Mouse (Mus musculus) kidney, embryonic 14.5 days (tissue): ENCODE data around the gene Kif2c. TPM values are rescaled to one million over a fixed set of nuclear protein-coding genes. Genes with fewer than 3 reads are reported as not detected.

Experiments used
- ATAC-seq: fragments of 200-750 bp; cut with Nextera tagmentation; 2 replicates; pipeline ENCODE4 v1.8.0; 2017; ENCODE audit warnings: moderate number of reproducible peaks, mild to moderate bottlenecking, moderate TSS enrichment, moderate library complexity; ENCODE audit not compliant: low FRiP score, low TSS enrichment
- H3K27ac ChIP-seq: fragments of 300-500 bp; sonication (generic); 2 replicates; pipeline ENCODE4 v1.5.1; 2014; ENCODE audit warnings: low read depth, mild to moderate bottlenecking, low read length, moderate library complexity, mixed read lengths
- H3K27me3 ChIP-seq: fragments of 300-500 bp; sonication (generic); 2 replicates; pipeline ENCODE4 v1.6.1; 2014; ENCODE audit warnings: mild to moderate bottlenecking, low read length; ENCODE audit not compliant: control insufficient read depth, insufficient read depth
- H3K36me3 ChIP-seq: fragments of 300-500 bp; sonication (generic); 2 replicates; pipeline ENCODE4 v1.6.1; 2014; ENCODE audit warnings: low read length, mixed read lengths; ENCODE audit not compliant: control insufficient read depth, insufficient read depth
- H3K4me1 ChIP-seq: fragments of 300-500 bp; sonication (generic); 2 replicates; pipeline ENCODE4 v1.6.1; 2014; ENCODE audit warnings: low read length, mixed read lengths; ENCODE audit not compliant: control insufficient read depth, insufficient read depth
- H3K4me2 ChIP-seq: fragments of 300-500 bp; sonication (generic); replicated peaks from 2 replicates; pipeline ENCODE4 v1.6.1; 2014; ENCODE audit warnings: low read depth, mild to moderate bottlenecking, low read length
- H3K4me3 ChIP-seq: fragments of 300-500 bp; sonication (generic); 2 replicates; pipeline ENCODE4 v1.5.1; 2014; ENCODE audit warnings: mild to moderate bottlenecking, low read length
- H3K9ac ChIP-seq: fragments of 300-500 bp; sonication (generic); 2 replicates; pipeline ENCODE4 v1.6.1; 2014; ENCODE audit warnings: low read depth, mild to moderate bottlenecking, low read length, moderate library complexity
- H3K9me3 ChIP-seq: fragments of 300-500 bp; sonication (generic); 2 replicates; pipeline ENCODE4 v1.6.1; 2016; ENCODE audit warnings: low read length; ENCODE audit not compliant: control insufficient read depth
- WGBS: fragments of 180-500 bp; shearing (Covaris S2); extraction: QIAGEN DNeasy Blood & Tissue Kit; methylation state at CpG from one replicate; pipeline ENCODE4 v1.1.7; 2014; 5-methylcytosine and 5-hydroxymethylcytosine counted together
- polyA plus RNA-seq: library from polyadenylated mRNA; unstranded; fragments of >200 nt; fragmentation: Nextera tagmentation; extraction: Ambion mirVana; gene quantifications from 2 replicates; pipeline ENCODE4 v1.2.1, GENCODE M21; 2014

Kif2c gene
- polyA plus RNA-seq, 1 experiment from 2014 or later: 74.6 TPM

- WGBS: under 1% methylated on average over 52 of the region's 52 CpGs
- Histone ChIP-seq H3K9me3 (no peaks in the 10 kb centered on the region), H3K27me3 (no peaks in the 10 kb centered on the region), H3K9ac (peak within 1 kb of the TSS; percentile 98), H3K27ac (peak within 1 kb of the TSS; percentile 96), H3K4me1 (peaks cover 18% of the 10 kb centered on the region; the same call in 1 of the 2 replicates), H3K4me2 (peak within 1 kb of the TSS; percentile 60), H3K4me3 (peak within 1 kb of the TSS; percentile 92), H3K36me3 (peaks cover 58% of the 10 kb centered on the region)
- ATAC-seq: peak; percentile 94
Observed at GRCm38 (mm10) chr4:117155792-117156355, 26.6 kb downstream of the Kif2c start, which contains the start of gene Rps8. TSS of gene Rps8 (minus strand) at chr4:117156243.

GRCm38 (mm10) chr4:117155020-117155791, 27.2 kb downstream of the Kif2c start:
- H3K9ac ChIP-seq: peak overlapping the region; percentile 98
- peaks cover 58% of the 10 kb centered on the region for H3K36me3 ChIP-seq
- peak overlapping the region; percentile 92 for H3K4me3 ChIP-seq
- WGBS: 1% methylated on average over 44 of the region's 44 CpGs
- peak overlapping the region; percentile 96 for H3K27ac ChIP-seq
- no peaks in the 10 kb centered on the region for H3K9me3 ChIP-seq
- peaks cover 18% of the 10 kb centered on the region; the same call in 1 of the 2 replicates for H3K4me1 ChIP-seq
- H3K27me3 ChIP-seq: no peaks in the 10 kb centered on the region
- ATAC-seq: no peak
- peak overlapping the region; percentile 60 for H3K4me2 ChIP-seq

GRCm38 (mm10) chr4:117152714-117153113, 29.7 kb downstream of the Kif2c start:
- no peak overlapping the region for H3K9ac ChIP-seq

GRCm38 (mm10) chr4:117151416-117151815, 31.0 kb downstream of the Kif2c start:
- ATAC-seq: no peak
- Histone ChIP-seq H3K27me3 (no peaks in the 10 kb centered on the region), H3K4me2 (no peak overlapping the region), H3K27ac (no peak overlapping the region), H3K4me1 (peaks cover 18% of the 10 kb centered on the region; the same call in 1 of the 2 replicates), H3K36me3 (peaks cover 55% of the 10 kb centered on the region), H3K4me3 (no peak overlapping the region), H3K9me3 (no peaks in the 10 kb centered on the region), H3K9ac (no peak overlapping the region)
- 62% methylated on average over 1 of the region's 1 CpGs for WGBS

More at GRCm38 (mm10) chr4:117152714-117153113, 29.7 kb downstream of the Kif2c start:
- H3K9me3 ChIP-seq: no peaks in the 10 kb centered on the region
- peaks cover 18% of the 10 kb centered on the region; the same call in 1 of the 2 replicates for H3K4me1 ChIP-seq
- no peaks in the 10 kb centered on the region for H3K27me3 ChIP-seq
- no peak for ATAC-seq
- H3K4me3 ChIP-seq: no peak overlapping the region
- 86% methylated on average over 5 of the region's 5 CpGs for WGBS
- no peak overlapping the region; the same call in 1 of the 2 replicates for H3K4me2 ChIP-seq
- H3K27ac ChIP-seq: 0 out of 2 replicates have a peak overlapping the region, but pooled peaks have one; percentile 24
- peaks cover 55% of the 10 kb centered on the region for H3K36me3 ChIP-seq

GRCm38 (mm10) chr4:117150212-117150733, 32.2 kb downstream of the Kif2c start:
- H3K36me3 ChIP-seq: peaks cover 55% of the 10 kb centered on the region
- H3K27me3 ChIP-seq: no peaks in the 10 kb centered on the region
- no peak overlapping the region for H3K27ac ChIP-seq
- peaks cover 18% of the 10 kb centered on the region; the same call in 1 of the 2 replicates for H3K4me1 ChIP-seq
- no peak overlapping the region for H3K4me3 ChIP-seq
- no peak overlapping the region for H3K9ac ChIP-seq
- H3K9me3 ChIP-seq: no peaks in the 10 kb centered on the region
- 93% methylated on average over 6 of the region's 6 CpGs for WGBS
- ATAC-seq: no peak
- H3K4me2 ChIP-seq: no peak overlapping the region

GRCm38 (mm10) chr4:117149291-117150211, 32.9 kb downstream of the Kif2c start:
- no peaks in the 10 kb centered on the region for H3K9me3 ChIP-seq
- H3K4me2 ChIP-seq: no peak overlapping the region
- 79% methylated on average over 6 of the region's 6 CpGs for WGBS
- H3K4me1 ChIP-seq: peaks cover 17% of the 10 kb centered on the region; the same call in 1 of the 2 replicates
- peaks cover 53% of the 10 kb centered on the region for H3K36me3 ChIP-seq
- no peak for ATAC-seq
- no peak overlapping the region for H3K4me3 ChIP-seq
- H3K9ac ChIP-seq: no peak overlapping the region
- H3K27me3 ChIP-seq: no peaks in the 10 kb centered on the region
- no peak overlapping the region for H3K27ac ChIP-seq

GRCm38 (mm10) chr4:117148815-117149214, 33.6 kb downstream of the Kif2c start:
- no peak overlapping the region for H3K4me2 ChIP-seq
- H3K4me3 ChIP-seq: no peak overlapping the region
- 73% methylated on average over 24 of the region's 24 CpGs for WGBS
- H3K9ac ChIP-seq: no peak overlapping the region
- no peak for ATAC-seq
- H3K9me3 ChIP-seq: no peaks in the 10 kb centered on the region
- H3K4me1 ChIP-seq: peaks cover 13% of the 10 kb centered on the region; the same call in 1 of the 2 replicates
- H3K36me3 ChIP-seq: peaks cover 46% of the 10 kb centered on the region
- H3K27ac ChIP-seq: no peak overlapping the region
- no peaks in the 10 kb centered on the region for H3K27me3 ChIP-seq

- no peak overlapping the region for H3K27ac ChIP-seq
- WGBS: 71% methylated on average over 18 of the region's 18 CpGs
Observed at GRCm38 (mm10) chr4:117148047-117148713, 34.3 kb downstream of the Kif2c start.

More at GRCm38 (mm10) chr4:117148047-117148713, 34.3 kb downstream of the Kif2c start:
- no peaks in the 10 kb centered on the region for H3K9me3 ChIP-seq
- H3K27me3 ChIP-seq: no peaks in the 10 kb centered on the region
- no peak overlapping the region for H3K4me2 ChIP-seq
- H3K4me1 ChIP-seq: peaks cover 9% of the 10 kb centered on the region; the same call in 1 of the 2 replicates
- H3K9ac ChIP-seq: no peak overlapping the region
- H3K36me3 ChIP-seq: peaks cover 40% of the 10 kb centered on the region
- no peak for ATAC-seq
- no peak overlapping the region for H3K4me3 ChIP-seq
